Mouse (Mus musculus) natural killer cell, adult 2 months (primary cell): Measurements from ENCODE around the gene Rdh16f2.
"Not testable (repeated sequence)": the region's sequence is repeated elsewhere in the genome, so short reads cannot be mapped to it uniquely, and the experiment has no call there.

Experiments
- DNase-seq, 2 experiments: peaks; one replicate each; pipeline ENCODE4 v3.0.0; 2022; ENCODE audit warnings: low spot score in 2 of 2

Rdh16f2 gene

GRCm38 (mm10) chr10:127866232-127866631 lies at the start of gene Rdh16f2:
Rdh16f2 (plus strand) TSS chr10:127866474.
- no peak for DNase-seq

- DNase-seq, result not testable (repeated sequence)
Observed at GRCm38 (mm10) chr10:127817268-127817910, 48.9 kb upstream of the Rdh16f2 start.

- not testable (repeated sequence) for DNase-seq
Observed at GRCm38 (mm10) chr10:127821806-127822205, 44.5 kb upstream of the Rdh16f2 start.

GRCm38 (mm10) chr10:127825386-127825785 lies 40.9 kb upstream of the Rdh16f2 start:
- no peak for DNase-seq

GRCm38 (mm10) chr10:127829121-127829520 lies 37.2 kb upstream of the Rdh16f2 start:
- no peak for DNase-seq

GRCm38 (mm10) chr10:127834186-127834585 lies 32.1 kb upstream of the Rdh16f2 start:
- not testable (repeated sequence) for DNase-seq

GRCm38 (mm10) chr10:127835292-127835691 lies 31.0 kb upstream of the Rdh16f2 start:
- no peak for DNase-seq

- DNase-seq, result not testable (repeated sequence)
Observed at GRCm38 (mm10) chr10:127837793-127838192, 28.5 kb upstream of the Rdh16f2 start.

GRCm38 (mm10) chr10:127838539-127838938 lies 27.7 kb upstream of the Rdh16f2 start:
- DNase-seq, result no peak

GRCm38 (mm10) chr10:127840776-127841175 lies 25.5 kb upstream of the Rdh16f2 start:
- no peak for DNase-seq

GRCm38 (mm10) chr10:127845945-127846344 lies 20.3 kb upstream of the Rdh16f2 start:
- DNase-seq, result not testable (repeated sequence)

- DNase-seq, result no peak
Observed at GRCm38 (mm10) chr10:127848089-127848488, 18.2 kb upstream of the Rdh16f2 start.

- no peak for DNase-seq
Observed at GRCm38 (mm10) chr10:127849628-127850027, 16.6 kb upstream of the Rdh16f2 start, which contains the start of gene Rdh19. Rdh19 (plus strand) TSS chr10:127849928.

- DNase-seq, result no peak
Observed at GRCm38 (mm10) chr10:127856376-127856775, 9.9 kb upstream of the Rdh16f2 start.

GRCm38 (mm10) chr10:127864931-127865330 lies 1.3 kb upstream of the Rdh16f2 start:
- no peak for DNase-seq

- DNase-seq, result no peak
Observed at GRCm38 (mm10) chr10:127872484-127872883, 6.2 kb downstream of the Rdh16f2 start.

- no peak for DNase-seq
Observed at GRCm38 (mm10) chr10:127877681-127878080, 11.4 kb downstream of the Rdh16f2 start.

GRCm38 (mm10) chr10:127878262-127879057 lies 12.2 kb downstream of the Rdh16f2 start:
- no peak for DNase-seq

- no peak for DNase-seq
Observed at GRCm38 (mm10) chr10:127879155-127879688, 12.9 kb downstream of the Rdh16f2 start.

- DNase-seq, result no peak
Observed at GRCm38 (mm10) chr10:127881041-127881440, 14.8 kb downstream of the Rdh16f2 start.

- no peak for DNase-seq
Observed at GRCm38 (mm10) chr10:127886551-127886950, 20.3 kb downstream of the Rdh16f2 start.

- DNase-seq, result no peak
Observed at GRCm38 (mm10) chr10:127886971-127887370, 20.7 kb downstream of the Rdh16f2 start.

- DNase-seq, result no peak
Observed at GRCm38 (mm10) chr10:127888605-127889004, 22.3 kb downstream of the Rdh16f2 start, which contains the start of gene Rdh7. Rdh7 (minus strand) TSS chr10:127888817.
